Mouse (Mus musculus): ENCODE data around the gene Luzp2. TPM values are rescaled to one million over a fixed set of nuclear protein-coding genes. Genes with fewer than 3 reads are reported as not detected.
A peak's percentile ranks its signal among the peaks of the same experiment; 100 is the strongest.
"Not testable (repeated sequence)": the region's sequence is repeated elsewhere in the genome, so short reads cannot be mapped to it uniquely, and the experiment has no call there.

The Luzp2 gene
- polyA plus RNA-seq, 1 experiment from 2014 or later: 43.6 TPM

DNA sequence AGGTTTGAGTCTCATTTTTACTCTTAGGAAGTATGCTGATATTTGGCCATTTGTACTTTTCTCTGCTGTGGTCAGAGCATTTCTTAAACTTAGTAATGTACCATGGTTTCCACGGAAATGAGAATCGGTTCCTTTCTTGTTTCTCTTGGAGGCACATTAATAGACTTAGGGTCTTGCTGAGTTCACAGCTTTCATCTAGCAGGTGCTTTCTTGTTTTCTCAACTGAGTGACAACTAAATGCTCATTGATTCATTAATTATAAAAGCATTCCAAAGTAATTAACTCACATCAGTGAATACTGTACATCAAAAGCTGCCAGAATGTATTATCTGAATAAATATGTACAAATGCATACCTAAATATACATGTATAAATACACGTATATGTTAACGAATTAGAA is 127.4 kb downstream of the Luzp2 start:
- H3K27ac ChIP-seq: no peak overlapping the region
- 81% methylated on average over 4 of the region's 4 CpGs for WGBS
- no peaks in the 10 kb centered on the region for H3K27me3 ChIP-seq (ENCODE audit: control insufficient read depth, insufficient read depth, low read length)
- no peaks in the 10 kb centered on the region for H3K36me3 ChIP-seq (replicated peaks; ENCODE audit: control insufficient read depth, insufficient read depth)
- no peak for DNase-seq (ENCODE audit: low spot score)
- no peaks in the 10 kb centered on the region for H3K9me3 ChIP-seq (ENCODE audit: control insufficient read depth, low read length)
- no peak overlapping the region for H3K9ac ChIP-seq
- no peak for ATAC-seq (ENCODE audit: low FRiP score)
- no peak overlapping the region for H3K4me2 ChIP-seq (replicated peaks)
- no peaks in the 10 kb centered on the region for H3K4me1 ChIP-seq (replicated peaks; ENCODE audit: control insufficient read depth, insufficient read depth, low read length)
- no peak overlapping the region for H3K4me3 ChIP-seq (replicated peaks; ENCODE audit: low read length)

DNA sequence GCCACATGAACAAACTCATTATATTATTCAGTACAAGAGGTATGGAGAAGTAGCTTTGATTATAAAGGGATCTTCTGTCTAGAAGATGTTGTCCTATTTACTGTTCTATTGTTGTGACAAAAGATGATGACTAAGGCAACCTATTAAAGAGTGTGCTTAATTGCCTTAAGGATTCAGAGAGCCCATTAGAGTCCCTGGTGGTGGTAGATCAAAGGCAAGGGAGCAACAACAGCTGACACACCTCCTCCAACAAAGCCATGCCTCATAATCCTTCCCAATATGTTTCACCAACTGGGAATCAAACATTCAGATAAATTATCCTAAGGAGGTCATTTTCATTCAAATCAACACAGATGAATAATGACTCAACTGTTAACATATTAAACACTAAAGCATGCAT is 142.1 kb downstream of the Luzp2 start:
- Histone ChIP-seq H3K36me3 (replicated peaks; ENCODE audit: control insufficient read depth, insufficient read depth) (no peaks in the 10 kb centered on the region), H3K27me3 (ENCODE audit: control insufficient read depth, insufficient read depth, low read length) (no peaks in the 10 kb centered on the region), H3K4me2 (replicated peaks) (no peak overlapping the region), H3K9ac (no peak overlapping the region), H3K9me3 (ENCODE audit: control insufficient read depth, low read length) (0 out of 2 replicates have a peak, but pooled peaks cover 5% of the 10 kb centered on the region), H3K4me3 (replicated peaks; ENCODE audit: low read length) (no peak overlapping the region), H3K27ac (no peak overlapping the region), H3K4me1 (replicated peaks; ENCODE audit: control insufficient read depth, insufficient read depth, low read length) (no peaks in the 10 kb centered on the region)
- no peak for ATAC-seq (ENCODE audit: low FRiP score)
- DNase-seq (ENCODE audit: low spot score): no peak

DNA sequence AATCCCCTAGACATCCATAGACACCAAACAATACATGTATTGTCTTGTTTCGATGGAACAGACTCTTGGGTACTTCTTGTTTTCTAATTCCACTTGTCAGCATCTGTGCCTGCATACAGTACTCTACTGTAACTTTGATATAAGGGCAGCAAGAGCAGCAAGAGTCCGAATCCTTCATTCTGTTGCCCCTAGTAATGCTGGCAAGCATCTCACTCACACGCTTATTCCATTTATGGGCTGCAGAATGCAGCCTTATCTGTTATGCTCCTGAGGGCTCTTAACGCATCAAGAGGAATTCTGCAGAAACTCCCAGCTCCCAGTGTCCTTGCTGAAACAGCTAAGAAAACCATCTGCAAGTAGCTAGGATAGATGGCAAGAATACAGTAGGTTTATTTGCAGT is 145.3 kb downstream of the Luzp2 start:
- Histone ChIP-seq H3K36me3 (replicated peaks; ENCODE audit: control insufficient read depth, insufficient read depth) (no peaks in the 10 kb centered on the region), H3K4me1 (replicated peaks; ENCODE audit: control insufficient read depth, insufficient read depth, low read length) (no peaks in the 10 kb centered on the region), H3K9me3 (ENCODE audit: control insufficient read depth, low read length) (no peaks in the 10 kb centered on the region), H3K4me2 (replicated peaks) (no peak overlapping the region), H3K4me3 (replicated peaks; ENCODE audit: low read length) (no peak overlapping the region), H3K27ac (no peak overlapping the region), H3K27me3 (ENCODE audit: control insufficient read depth, insufficient read depth, low read length) (no peaks in the 10 kb centered on the region), H3K9ac (no peak overlapping the region)
- WGBS: 68% methylated on average over 4 of the region's 4 CpGs
- ATAC-seq (ENCODE audit: low FRiP score) (no peak), DNase-seq (ENCODE audit: low spot score) (no peak)

DNA sequence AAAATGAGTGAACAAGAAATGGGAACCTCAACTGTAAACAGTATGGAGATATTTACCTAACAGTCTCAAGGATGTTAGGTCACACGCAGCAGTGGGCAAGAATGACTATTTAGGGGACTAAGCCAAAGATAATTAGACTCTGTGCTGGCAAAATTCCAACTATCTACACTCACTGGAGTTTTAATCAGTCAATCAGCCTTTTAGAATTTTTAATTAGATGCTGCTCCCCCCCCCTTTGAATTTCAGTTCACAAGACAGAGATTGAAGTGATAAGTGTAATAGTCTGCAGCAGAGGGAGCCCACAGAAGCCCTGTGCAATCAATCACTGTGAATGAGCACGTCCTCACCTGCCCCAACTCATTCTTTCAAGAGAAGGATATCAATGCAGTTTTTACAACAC is 165.1 kb downstream of the Luzp2 start:
- ATAC-seq (ENCODE audit: low FRiP score): peak; percentile 83; the same call in 1 of the 2 replicates
- DNase-seq (ENCODE audit: low spot score): peak; percentile 64
- H3K27ac ChIP-seq: no peak overlapping the region
- no peak overlapping the region for H3K4me2 ChIP-seq (replicated peaks)
- H3K9me3 ChIP-seq (ENCODE audit: control insufficient read depth, low read length): no peaks in the 10 kb centered on the region
- H3K9ac ChIP-seq: no peak overlapping the region
- no peak overlapping the region for H3K4me3 ChIP-seq (replicated peaks; ENCODE audit: low read length)
- 34% methylated on average over 2 of the region's 2 CpGs for WGBS
- no peaks in the 10 kb centered on the region for H3K36me3 ChIP-seq (replicated peaks; ENCODE audit: control insufficient read depth, insufficient read depth)
- no peaks in the 10 kb centered on the region for H3K4me1 ChIP-seq (replicated peaks; ENCODE audit: control insufficient read depth, insufficient read depth, low read length)
- H3K27me3 ChIP-seq (ENCODE audit: control insufficient read depth, insufficient read depth, low read length): no peaks in the 10 kb centered on the region

DNA sequence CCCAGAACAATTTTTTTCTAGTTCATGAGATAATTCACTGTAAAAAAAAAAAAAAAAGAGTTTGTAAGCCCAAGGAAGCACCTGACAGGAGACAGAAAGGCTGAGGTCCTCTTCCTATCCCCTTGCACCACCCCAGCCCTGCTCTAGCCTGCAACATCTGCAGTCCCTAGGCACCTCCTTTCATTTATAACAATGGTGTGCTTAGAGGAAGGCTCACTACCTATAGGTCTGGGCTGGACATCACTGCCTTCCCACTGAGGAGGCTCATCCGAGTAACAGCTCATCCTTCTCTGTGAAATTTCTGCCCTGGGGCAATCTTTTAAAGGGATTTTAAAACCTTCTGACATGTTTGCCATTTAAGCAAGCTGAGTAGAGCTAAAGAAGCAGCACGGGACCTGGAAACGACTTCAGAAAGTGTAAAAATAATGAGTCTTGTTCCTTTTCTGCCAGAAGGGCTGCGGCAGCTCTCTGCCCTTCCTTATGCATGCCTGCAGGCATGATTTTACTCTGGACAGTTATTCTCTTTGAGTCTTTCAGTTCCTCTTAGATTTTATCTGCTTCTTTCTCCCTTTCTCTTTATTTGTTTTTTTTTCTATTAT is 174.0 kb downstream of the Luzp2 start:
- no peak overlapping the region for H3K27ac ChIP-seq
- H3K27me3 ChIP-seq (ENCODE audit: control insufficient read depth, insufficient read depth, low read length): no peaks in the 10 kb centered on the region
- no peak overlapping the region for H3K9ac ChIP-seq
- 46% methylated on average over 4 of the region's 4 CpGs for WGBS
- H3K36me3 ChIP-seq (replicated peaks; ENCODE audit: control insufficient read depth, insufficient read depth): no peaks in the 10 kb centered on the region
- H3K4me1 ChIP-seq (replicated peaks; ENCODE audit: control insufficient read depth, insufficient read depth, low read length): no peaks in the 10 kb centered on the region
- 0 out of 2 replicates have a peak, but pooled peaks have one; percentile 31 for ATAC-seq (ENCODE audit: low FRiP score)
- no peak overlapping the region for H3K4me3 ChIP-seq (replicated peaks; ENCODE audit: low read length)
- no peak overlapping the region for H3K4me2 ChIP-seq (replicated peaks)
- no peak for DNase-seq (ENCODE audit: low spot score)
- H3K9me3 ChIP-seq (ENCODE audit: control insufficient read depth, low read length): no peaks in the 10 kb centered on the region

DNA sequence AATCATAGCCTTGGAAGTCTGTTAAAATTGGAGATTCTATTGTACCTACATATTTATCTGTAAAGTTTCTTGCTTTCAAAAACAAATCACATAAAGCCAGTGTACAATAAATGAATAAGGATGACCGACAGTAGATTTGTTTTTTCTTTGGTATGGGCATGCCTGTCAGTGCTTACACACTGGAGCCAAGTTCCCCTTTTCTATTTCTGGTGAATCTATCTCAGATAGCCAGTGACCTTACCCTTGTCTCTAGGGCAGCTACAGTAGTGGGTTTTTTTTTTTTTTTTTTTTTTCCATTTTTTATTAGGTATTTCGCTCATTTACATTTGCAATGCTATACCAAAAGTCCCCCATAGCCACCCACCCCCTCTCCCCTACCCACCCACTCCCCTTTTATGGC is 298.6 kb downstream of the Luzp2 start:
- not testable (repeated sequence) for H3K4me1 ChIP-seq (replicated peaks; ENCODE audit: control insufficient read depth, insufficient read depth, low read length); H3K9me3 ChIP-seq (ENCODE audit: control insufficient read depth, low read length); H3K4me2 ChIP-seq (replicated peaks); H3K9ac ChIP-seq; H3K4me3 ChIP-seq (replicated peaks; ENCODE audit: low read length); DNase-seq (ENCODE audit: low spot score); ATAC-seq (ENCODE audit: low FRiP score); H3K36me3 ChIP-seq (replicated peaks; ENCODE audit: control insufficient read depth, insufficient read depth); H3K27me3 ChIP-seq (ENCODE audit: control insufficient read depth, insufficient read depth, low read length); H3K27ac ChIP-seq
- 97% methylated on average over 1 of the region's 2 CpGs for WGBS

DNA sequence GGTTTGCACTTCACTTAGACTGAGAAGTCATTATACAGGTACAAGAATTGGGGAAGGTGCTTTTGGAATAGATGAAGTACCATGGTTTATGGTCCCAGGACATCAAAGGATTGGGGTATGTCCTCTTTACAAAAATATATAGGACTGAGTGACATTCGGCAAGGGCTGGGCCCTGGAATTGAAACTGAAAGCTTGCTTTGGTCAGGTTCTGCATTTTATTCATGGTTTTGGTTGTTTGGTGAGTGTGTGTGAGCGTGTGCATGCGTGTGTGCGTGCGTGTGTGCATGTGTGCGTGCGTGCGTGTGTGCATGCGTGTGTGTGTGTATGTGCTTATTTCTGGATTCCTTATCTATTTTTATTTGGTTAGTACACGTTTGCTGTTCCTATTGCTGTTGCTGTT is 353.6 kb downstream of the Luzp2 start:
- H3K4me2 ChIP-seq (replicated peaks): no peak overlapping the region
- ATAC-seq (ENCODE audit: low FRiP score) (no peak), DNase-seq (ENCODE audit: low spot score) (no peak)
- H3K9ac ChIP-seq: no peak overlapping the region
- no peak overlapping the region for H3K27ac ChIP-seq
- no peaks in the 10 kb centered on the region for H3K27me3 ChIP-seq (ENCODE audit: control insufficient read depth, insufficient read depth, low read length)
- H3K9me3 ChIP-seq (ENCODE audit: control insufficient read depth, low read length): no peaks in the 10 kb centered on the region
- 91% methylated on average over 10 of the region's 10 CpGs for WGBS
- no peak overlapping the region for H3K4me3 ChIP-seq (replicated peaks; ENCODE audit: low read length)
- no peaks in the 10 kb centered on the region for H3K4me1 ChIP-seq (replicated peaks; ENCODE audit: control insufficient read depth, insufficient read depth, low read length)
- H3K36me3 ChIP-seq (replicated peaks; ENCODE audit: control insufficient read depth, insufficient read depth): no peaks in the 10 kb centered on the region

DNA sequence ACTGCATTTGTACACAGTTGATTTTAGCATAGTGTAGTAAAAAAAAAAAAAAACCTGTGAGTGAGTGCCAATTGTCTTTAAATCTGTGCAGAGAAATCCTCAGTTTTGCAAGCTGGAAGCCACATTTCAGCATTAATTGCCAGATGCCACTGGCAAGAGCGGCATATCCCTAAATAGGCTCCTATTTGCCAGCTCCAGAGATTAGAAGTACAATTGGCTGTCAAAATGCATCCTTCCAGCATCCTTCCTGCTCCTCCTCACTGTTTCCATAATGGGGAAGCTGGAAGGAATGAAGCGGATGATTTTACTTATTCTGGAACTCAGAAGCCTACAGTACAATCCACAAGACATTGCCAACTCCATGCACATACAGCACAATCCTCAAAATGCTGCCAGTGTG is 354.2 kb downstream of the Luzp2 start:
- Histone ChIP-seq H3K4me2 (replicated peaks) (no peak overlapping the region), H3K9ac (no peak overlapping the region), H3K27ac (no peak overlapping the region), H3K27me3 (ENCODE audit: control insufficient read depth, insufficient read depth, low read length) (no peaks in the 10 kb centered on the region), H3K4me3 (replicated peaks; ENCODE audit: low read length) (no peak overlapping the region), H3K36me3 (replicated peaks; ENCODE audit: control insufficient read depth, insufficient read depth) (no peaks in the 10 kb centered on the region), H3K9me3 (ENCODE audit: control insufficient read depth, low read length) (no peaks in the 10 kb centered on the region), H3K4me1 (replicated peaks; ENCODE audit: control insufficient read depth, insufficient read depth, low read length) (no peaks in the 10 kb centered on the region)
- DNase-seq (ENCODE audit: low spot score): no peak
- no peak for ATAC-seq (ENCODE audit: low FRiP score)
- 84% methylated on average over 2 of the region's 2 CpGs for WGBS

DNA sequence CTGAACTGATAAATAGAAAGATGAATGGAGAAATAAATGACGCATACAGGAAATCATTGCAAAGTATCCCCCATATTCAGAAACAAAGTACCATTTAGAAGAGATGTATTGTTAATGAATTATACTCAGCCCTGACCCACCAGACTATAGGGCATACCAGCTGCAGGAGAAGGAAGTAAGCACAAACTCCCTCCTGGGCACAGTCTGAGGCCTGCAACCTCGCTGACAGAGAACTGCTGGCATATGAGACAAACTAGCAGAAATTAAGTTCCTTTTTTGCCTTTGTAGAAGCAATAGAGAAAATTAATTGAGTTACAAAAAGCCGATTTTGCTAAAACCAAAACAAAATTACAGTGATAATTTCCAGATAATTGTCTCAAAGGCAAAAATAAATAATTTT is 355.4 kb downstream of the Luzp2 start:
- no peaks in the 10 kb centered on the region for H3K27me3 ChIP-seq (ENCODE audit: control insufficient read depth, insufficient read depth, low read length)
- DNase-seq (ENCODE audit: low spot score) (no peak), ATAC-seq (ENCODE audit: low FRiP score) (no peak)
- H3K9me3 ChIP-seq (ENCODE audit: control insufficient read depth, low read length): no peaks in the 10 kb centered on the region
- 71% methylated on average over 3 of the region's 3 CpGs for WGBS
- H3K27ac ChIP-seq: no peak overlapping the region
- H3K9ac ChIP-seq: no peak overlapping the region
- H3K4me3 ChIP-seq (replicated peaks; ENCODE audit: low read length): no peak overlapping the region
- H3K4me2 ChIP-seq (replicated peaks): no peak overlapping the region
- no peaks in the 10 kb centered on the region for H3K4me1 ChIP-seq (replicated peaks; ENCODE audit: control insufficient read depth, insufficient read depth, low read length)
- H3K36me3 ChIP-seq (replicated peaks; ENCODE audit: control insufficient read depth, insufficient read depth): no peaks in the 10 kb centered on the region

DNA sequence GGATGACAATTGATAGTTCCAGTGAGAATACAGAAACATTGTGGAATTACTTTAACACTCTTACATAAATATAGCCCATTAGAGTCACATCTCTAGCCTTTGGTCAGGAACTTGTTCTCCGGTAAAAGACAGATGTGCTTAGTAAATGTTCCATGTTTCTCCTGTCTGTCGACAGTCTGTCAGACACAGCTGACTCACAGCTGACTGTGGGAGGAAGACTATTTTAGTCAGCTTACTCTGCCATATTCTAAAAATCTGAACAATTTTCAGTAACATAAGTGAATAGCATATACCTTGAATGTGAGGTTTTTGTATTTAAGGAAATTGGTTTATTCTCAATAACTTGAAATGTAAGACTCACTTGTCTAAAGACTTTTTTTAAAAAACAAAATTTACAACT is 363.5 kb downstream of the Luzp2 start:
- H3K27ac ChIP-seq: no peak overlapping the region
- whole genome bisulfite sequencing: 93% methylated on average over 2 of the region's 2 CpGs

More for the DNA sequence above, 363.5 kb downstream of the Luzp2 start:
- Histone ChIP-seq H3K36me3 (replicated peaks; ENCODE audit: control insufficient read depth, insufficient read depth) (no peaks in the 10 kb centered on the region), H3K4me2 (replicated peaks) (no peak overlapping the region), H3K27me3 (ENCODE audit: control insufficient read depth, insufficient read depth, low read length) (no peaks in the 10 kb centered on the region), H3K4me3 (replicated peaks; ENCODE audit: low read length) (no peak overlapping the region), H3K9me3 (ENCODE audit: control insufficient read depth, low read length) (no peaks in the 10 kb centered on the region), H3K4me1 (replicated peaks; ENCODE audit: control insufficient read depth, insufficient read depth, low read length) (no peaks in the 10 kb centered on the region), H3K9ac (no peak overlapping the region)
- DNase-seq (ENCODE audit: low spot score) (no peak), ATAC-seq (ENCODE audit: low FRiP score) (no peak)

All from hindbrain, embryonic 14.5 days (tissue).